1 mouse cellular context compared by ENCODE assay signal in the genomic region with DNA sequence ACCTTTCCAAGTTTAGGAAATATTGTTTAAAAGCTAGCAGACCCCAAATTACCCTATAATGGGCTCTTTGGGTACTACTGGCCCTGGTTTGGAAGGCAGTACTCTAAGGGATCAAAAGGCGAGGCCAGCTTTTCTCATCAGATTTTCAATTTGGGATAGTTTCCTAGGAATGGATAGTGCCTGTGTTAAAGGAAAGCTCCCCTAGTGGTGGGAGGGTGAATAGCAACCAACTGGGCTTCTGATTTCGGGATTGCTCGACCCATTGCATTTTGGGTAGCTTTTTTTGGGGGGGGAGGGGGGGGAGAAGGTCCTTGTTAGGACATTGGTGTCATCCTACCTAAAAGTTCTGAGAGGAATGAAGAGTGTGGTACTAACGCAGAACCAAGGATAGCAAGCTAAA.
TF ChIP-seq lines count a peak whose summit lies in the region.

No protein-coding gene starts in this region.

TF ChIP-seq in CH12.LX, 34 proteins besides CTCF, POLR2A, EP300 and RAD21 (continued from another document):
- no peak for TF ChIP-seq NRF1 (IDR thresholded peaks at IDR 0.05; ENCODE audit: low read depth, low read length)
- no peak for TF ChIP-seq HCFC1 (IDR thresholded peaks at IDR 0.05; ENCODE audit: low read depth, low read length)
- TF ChIP-seq SIN3A (IDR thresholded peaks at IDR 0.05; ENCODE audit: low read length): no peak
- TF ChIP-seq USF1 (IDR thresholded peaks at IDR 0.05; ENCODE audit: low read depth, low read length): no peak
- no peak for TF ChIP-seq ZMIZ1 (IDR thresholded peaks at IDR 0.05; ENCODE audit: low read depth, low read length)
- TF ChIP-seq MAFK (IDR thresholded peaks at IDR 0.05; ENCODE audit: insufficient replicate concordance, low read length): no peak
- no peak for TF ChIP-seq ZC3H11A (IDR thresholded peaks at IDR 0.05; ENCODE audit: low read depth, low read length)
- TF ChIP-seq CHD2 (IDR thresholded peaks at IDR 0.05; ENCODE audit: low read length): no peak
